Mouse (Mus musculus) limb, embryonic 14.5 days (tissue): ENCODE data around the gene Stk17b. TPM values are rescaled to one million over a fixed set of nuclear protein-coding genes. Genes with fewer than 3 reads are reported as not detected.
"Not testable (repeated sequence)": the region's sequence is repeated elsewhere in the genome, so short reads cannot be mapped to it uniquely, and the experiment has no call there.

Source experiments
- ATAC-seq: fragments of 200-750 bp; cut with Nextera tagmentation; 2 replicates; pipeline ENCODE4 v1.8.0; 2017; ENCODE audit warnings: low read depth, moderate number of reproducible peaks, moderate TSS enrichment; ENCODE audit not compliant: low FRiP score
- DNase-seq: peaks from one replicate; pipeline ENCODE4 v3.0.0-alpha.2; 2015; ENCODE audit warnings: low spot score
- H3K27ac ChIP-seq: fragments of 300-500 bp; sonication (generic); replicated peaks from 2 replicates; pipeline ENCODE4 v1.5.1; 2014; ENCODE audit warnings: low read depth, mild to moderate bottlenecking, low read length, moderate library complexity, mixed read lengths
- H3K27me3 ChIP-seq: fragments of 300-500 bp; sonication (generic); 2 replicates; pipeline ENCODE4 v1.6.1; 2014; ENCODE audit warnings: low read length, mixed read lengths; ENCODE audit not compliant: control insufficient read depth, insufficient read depth
- H3K36me3 ChIP-seq: fragments of 300-500 bp; sonication (generic); 2 replicates; pipeline ENCODE4 v1.6.1; 2014; ENCODE audit warnings: mild to moderate bottlenecking, low read length, moderate library complexity, mixed read lengths; ENCODE audit not compliant: control insufficient read depth, insufficient read depth
- H3K4me1 ChIP-seq: fragments of 300-500 bp; sonication (generic); 2 replicates; pipeline ENCODE4 v1.6.1; 2014; ENCODE audit warnings: antibody characterized with exemption, low read length, mixed read lengths; ENCODE audit not compliant: control insufficient read depth, insufficient read depth
- H3K4me2 ChIP-seq: fragments of 300-500 bp; sonication (generic); replicated peaks from 2 replicates; pipeline ENCODE4 v1.6.1; 2014; ENCODE audit warnings: low read depth, mild to moderate bottlenecking, low read length, moderate library complexity; ENCODE audit not compliant: severe bottlenecking
- H3K4me3 ChIP-seq: fragments of 300-500 bp; sonication (generic); replicated peaks from 2 replicates; pipeline ENCODE4 v1.5.1; 2014; ENCODE audit warnings: low read length
- H3K9ac ChIP-seq: fragments of 300-500 bp; sonication (generic); 2 replicates; pipeline ENCODE4 v1.6.1; 2014; ENCODE audit warnings: mild to moderate bottlenecking, low read depth, low read length, moderate library complexity; ENCODE audit not compliant: severe bottlenecking
- H3K9me3 ChIP-seq: fragments of 300-500 bp; sonication (generic); 2 replicates; pipeline ENCODE4 v1.6.1; 2016; ENCODE audit warnings: low read length; ENCODE audit not compliant: control insufficient read depth
- POLR2A ChIP-seq: fragments of 200-500 bp; IDR thresholded peaks from 2 replicates; pipeline ENCODE4 v1.8.0; 2012; ENCODE audit warnings: inconsistent platforms, mild to moderate bottlenecking, moderate library complexity, borderline replicate concordance; ENCODE audit not compliant: insufficient read depth, insufficient read length; ENCODE audit errors: extremely low read depth
- WGBS: fragments of 180-500 bp; shearing (Covaris S2); extraction: QIAGEN DNeasy Blood & Tissue Kit; methylation state at CpG from one replicate; pipeline ENCODE4 v1.1.7; 2014; 5-methylcytosine and 5-hydroxymethylcytosine counted together
- polyA plus RNA-seq, 2 experiments: library from polyadenylated mRNA; depleted of rRNA in 1 of 2; stranded (reverse) in 1 of 2; unstranded in 1 of 2; fragments of >200 nt; fragmentation: Nextera tagmentation in 1 of 2; extraction: Ambion mirVana in 1 of 2; gene quantifications; 2 replicates each; pipeline versions ENCODE4 v1.2.1 to v1.2.3; 2012 to 2014

Stk17b gene
- polyA plus RNA-seq, 2 experiments: 6.4 to 14.7 TPM

GRCm38 (mm10) chr1:53715966-53716515, 69.0 kb downstream of the Stk17b start:
- Histone ChIP-seq H3K4me2 (no peak overlapping the region), H3K4me1 (no peaks in the 10 kb centered on the region), H3K36me3 (no peaks in the 10 kb centered on the region), H3K4me3 (no peak overlapping the region), H3K27me3 (no peaks in the 10 kb centered on the region), H3K9me3 (no peaks in the 10 kb centered on the region), H3K27ac (no peak overlapping the region), H3K9ac (no peak overlapping the region)
- 80% methylated on average over 1 of the region's 1 CpGs for WGBS
- TF ChIP-seq POLR2A: no peak
- ATAC-seq (no peak), DNase-seq (no peak)

DNA sequence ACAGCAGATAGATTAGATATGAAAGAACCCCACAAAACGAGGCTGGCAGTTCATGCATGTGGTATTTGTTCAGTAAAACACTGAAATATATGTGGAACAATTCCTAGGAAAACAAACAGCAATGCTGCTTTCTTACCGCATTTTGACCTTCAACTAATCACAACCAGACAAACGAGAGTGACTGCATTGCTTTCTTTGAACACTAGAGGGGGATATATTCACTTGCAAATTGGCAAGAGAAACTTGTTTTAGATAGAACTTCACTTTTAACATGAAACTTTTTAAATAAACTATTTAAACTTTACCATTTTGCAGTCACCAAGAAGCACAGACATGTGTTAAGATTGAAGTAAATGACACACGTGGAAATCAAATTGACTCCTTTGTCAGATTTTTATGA, 69.6 kb downstream of the Stk17b start:
- Histone ChIP-seq H3K4me2 (no peak overlapping the region), H3K9ac (no peak overlapping the region), H3K4me3 (no peak overlapping the region), H3K27ac (no peak overlapping the region), H3K9me3 (no peaks in the 10 kb centered on the region), H3K36me3 (no peaks in the 10 kb centered on the region), H3K4me1 (no peaks in the 10 kb centered on the region), H3K27me3 (no peaks in the 10 kb centered on the region)
- 2% methylated on average over 4 of the region's 4 CpGs for WGBS
- TF ChIP-seq POLR2A: no peak
- ATAC-seq (0 out of 2 replicates have a peak, but pooled peaks have one; percentile 34), DNase-seq (peak; percentile 89)

DNA sequence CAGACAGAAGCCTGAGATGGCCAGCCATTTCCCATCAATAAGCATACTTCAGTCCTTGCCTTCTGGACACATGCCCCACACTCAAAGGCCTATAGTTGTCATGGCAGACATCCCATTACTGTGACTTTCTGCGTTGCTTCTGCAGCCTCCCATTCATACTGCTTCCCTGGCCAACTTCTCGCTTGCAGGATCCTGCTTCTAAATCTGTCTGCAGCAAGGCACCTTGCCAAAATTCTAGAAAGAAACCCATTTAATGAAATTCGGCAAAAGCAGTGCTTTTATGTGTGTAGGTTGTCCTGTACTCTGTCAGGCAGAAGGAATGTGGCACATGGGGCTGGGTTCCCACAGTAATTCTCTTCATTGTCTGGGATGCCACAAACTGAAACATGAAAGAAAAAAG, 71.6 kb downstream of the Stk17b start:
- not testable (repeated sequence) for H3K36me3 ChIP-seq, H3K4me1 ChIP-seq, DNase-seq, H3K27me3 ChIP-seq, H3K27ac ChIP-seq, H3K9ac ChIP-seq, H3K4me3 ChIP-seq, H3K4me2 ChIP-seq, H3K9me3 ChIP-seq
- ATAC-seq: peak; percentile 65; the same call in 1 of the 2 replicates
- WGBS: 33% methylated on average over 2 of the region's 3 CpGs

DNA sequence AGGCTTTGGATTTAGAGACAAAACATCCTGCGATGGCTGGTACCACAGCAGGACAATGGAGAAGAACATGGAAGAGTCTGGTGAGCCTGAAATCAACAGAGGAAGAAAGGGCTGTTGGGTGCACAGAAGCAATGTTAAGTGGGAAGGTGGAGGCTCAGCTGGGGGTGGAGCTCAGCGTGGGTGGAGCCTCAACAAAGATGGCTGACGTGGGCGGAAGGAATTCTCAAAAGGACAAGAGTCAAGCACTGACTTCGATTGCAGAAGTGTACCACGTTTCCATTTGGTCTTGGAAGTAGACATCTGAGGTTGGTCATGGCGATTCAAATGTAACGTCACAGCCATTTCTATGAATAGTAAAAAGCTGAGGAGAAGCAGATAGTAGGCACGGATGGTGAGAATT, 74.0 kb downstream of the Stk17b start:
- H3K27ac ChIP-seq: no peak overlapping the region
- H3K9me3 ChIP-seq: no peaks in the 10 kb centered on the region
- H3K36me3 ChIP-seq: no peaks in the 10 kb centered on the region
- no peaks in the 10 kb centered on the region for H3K27me3 ChIP-seq
- H3K4me2 ChIP-seq: no peak overlapping the region
- TF ChIP-seq POLR2A: no peak
- 93% methylated on average over 9 of the region's 9 CpGs for WGBS
- H3K9ac ChIP-seq: no peak overlapping the region
- DNase-seq: no peak
- ATAC-seq: no peak
- H3K4me3 ChIP-seq: no peak overlapping the region
- H3K4me1 ChIP-seq: no peaks in the 10 kb centered on the region

- ATAC-seq: not testable (repeated sequence)
Observed at GRCm38 (mm10) chr1:53709602-53710001, 75.4 kb downstream of the Stk17b start.

More at GRCm38 (mm10) chr1:53709602-53710001, 75.4 kb downstream of the Stk17b start:
- H3K4me2 ChIP-seq, H3K4me1 ChIP-seq, DNase-seq, H3K27me3 ChIP-seq, H3K9me3 ChIP-seq, H3K36me3 ChIP-seq, H3K4me3 ChIP-seq, H3K9ac ChIP-seq, H3K27ac ChIP-seq: not testable (repeated sequence)
- WGBS: 85% methylated on average over 5 of the region's 5 CpGs
